Mouse (Mus musculus) heart, embryonic 16.5 days (tissue): ENCODE results near the gene Olfr1378. TPM values are rescaled to one million over a fixed set of nuclear protein-coding genes. Genes with fewer than 3 reads are reported as not detected.

Experiments
- ATAC-seq: fragments of 200-750 bp; cut with Nextera tagmentation; replicated peaks from 2 replicates; pipeline ENCODE4 v1.8.0; 2017; ENCODE audit warnings: moderate number of reproducible peaks; ENCODE audit not compliant: insufficient read depth, low FRiP score; ENCODE audit errors: extremely low read depth
- H3K27ac ChIP-seq: fragments of 300-500 bp; sonication (generic); 2 replicates; pipeline ENCODE4 v1.5.1; 2014; ENCODE audit warnings: mild to moderate bottlenecking, low read length, control low read depth, moderate library complexity
- H3K27me3 ChIP-seq: fragments of 300-500 bp; sonication (generic); 2 replicates; pipeline ENCODE4 v1.6.1; 2014; ENCODE audit warnings: low read length, mixed read lengths; ENCODE audit not compliant: control insufficient read depth, insufficient read depth
- H3K36me3 ChIP-seq: fragments of 300-500 bp; sonication (generic); 2 replicates; pipeline ENCODE4 v1.6.1; 2014; ENCODE audit not compliant: control insufficient read depth, insufficient read depth
- H3K4me1 ChIP-seq: fragments of 300-500 bp; sonication (generic); 2 replicates; pipeline ENCODE4 v1.6.1; 2014; ENCODE audit warnings: low read length, mixed read lengths; ENCODE audit not compliant: control insufficient read depth, insufficient read depth
- H3K4me2 ChIP-seq: fragments of 300-500 bp; sonication (generic); 2 replicates; pipeline ENCODE4 v1.6.1; 2014; ENCODE audit warnings: low read depth, mild to moderate bottlenecking, control low read depth, low read length
- H3K4me3 ChIP-seq: fragments of 300-500 bp; sonication (generic); 2 replicates; pipeline ENCODE4 v1.5.1; 2014; ENCODE audit warnings: mild to moderate bottlenecking, control low read depth, low read length
- H3K9ac ChIP-seq: fragments of 300-500 bp; sonication (generic); 2 replicates; pipeline ENCODE4 v1.6.1; 2014; ENCODE audit warnings: low read length, control low read depth
- H3K9me3 ChIP-seq: fragments of 300-500 bp; sonication (generic); replicated peaks from 2 replicates; pipeline ENCODE4 v1.6.1; 2016; ENCODE audit warnings: low read length; ENCODE audit not compliant: control insufficient read depth
- WGBS: fragments of 180-500 bp; shearing (Covaris S2); extraction: QIAGEN DNeasy Blood & Tissue Kit; methylation state at CpG from one replicate; pipeline ENCODE4 v1.1.7; 2014; 5-methylcytosine and 5-hydroxymethylcytosine counted together
- polyA plus RNA-seq: library from polyadenylated mRNA; unstranded; fragments of >200 nt; fragmentation: Nextera tagmentation; extraction: Ambion mirVana; gene quantifications from 2 replicates; pipeline ENCODE4 v1.2.1, GENCODE M21; 2015

The Olfr1378 gene
- polyA plus RNA-seq, 1 experiment from 2014 or later, result not detected

DNA sequence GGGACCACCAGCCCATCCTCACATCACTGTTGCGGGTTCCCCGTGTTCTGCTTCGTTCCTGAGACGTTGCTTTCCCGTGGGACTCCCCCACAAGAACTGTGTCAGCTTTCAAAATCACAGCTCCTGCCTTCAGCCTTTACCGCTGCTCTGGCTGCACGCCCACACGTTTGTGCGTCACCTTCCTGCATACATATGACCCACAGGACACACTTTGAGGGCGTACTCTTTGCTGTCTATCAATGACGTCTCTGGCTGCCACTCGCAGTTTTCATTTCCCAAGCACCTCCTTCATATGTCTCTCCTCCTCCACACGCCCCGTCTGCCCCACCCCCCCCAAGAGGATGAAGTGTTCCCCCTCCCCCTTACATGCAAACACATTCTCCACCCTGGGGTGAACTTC, 14.0 kb upstream of the Olfr1378 start:
- no peaks in the 10 kb centered on the region for H3K9me3 ChIP-seq
- no peaks in the 10 kb centered on the region; the same call in 1 of the 2 replicates for H3K27me3 ChIP-seq
- H3K9ac ChIP-seq, result no peak overlapping the region
- ATAC-seq, result no peak
- no peak overlapping the region for H3K4me2 ChIP-seq
- WGBS, result 57% methylated on average over 14 of the region's 14 CpGs
- no peaks in the 10 kb centered on the region for H3K36me3 ChIP-seq
- H3K4me3 ChIP-seq, result no peak overlapping the region
- no peaks in the 10 kb centered on the region for H3K4me1 ChIP-seq
- H3K27ac ChIP-seq, result no peak overlapping the region

DNA sequence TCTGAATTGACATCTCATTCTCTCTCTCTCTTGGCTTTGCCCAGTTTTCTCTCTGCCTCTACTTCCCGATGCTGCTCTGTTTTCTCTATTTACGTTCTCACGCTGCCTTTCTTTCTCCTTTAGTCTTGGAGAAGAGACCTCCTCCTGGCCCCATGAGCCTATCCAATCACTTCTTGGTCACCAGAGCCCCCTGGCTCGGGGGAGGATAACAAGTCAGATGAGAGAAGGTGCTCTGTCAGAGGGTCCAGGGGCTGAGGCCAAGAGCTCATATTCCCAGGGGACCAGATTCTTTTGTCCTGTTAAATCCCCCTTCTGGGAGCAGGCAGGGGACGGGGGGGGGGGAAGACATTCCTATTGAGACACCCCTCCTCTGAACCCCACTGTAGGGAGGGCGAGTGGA, 12.7 kb upstream of the Olfr1378 start, which contains the start of gene Prop1:
TSS of gene Prop1 (minus strand) at position 101 of the 400 bp plus-strand sequence.
- Histone ChIP-seq H3K27me3 (peaks cover 5% of the 10 kb centered on the region; the same call in 1 of the 2 replicates), H3K4me1 (no peaks in the 10 kb centered on the region), H3K9ac (no peak within 1 kb of the TSS), H3K36me3 (no peaks in the 10 kb centered on the region), H3K4me2 (no peak within 1 kb of the TSS), H3K9me3 (no peaks in the 10 kb centered on the region), H3K4me3 (no peak within 1 kb of the TSS), H3K27ac (no peak within 1 kb of the TSS)
- ATAC-seq, result no peak
- 64% methylated on average over 6 of the region's 6 CpGs for WGBS

DNA sequence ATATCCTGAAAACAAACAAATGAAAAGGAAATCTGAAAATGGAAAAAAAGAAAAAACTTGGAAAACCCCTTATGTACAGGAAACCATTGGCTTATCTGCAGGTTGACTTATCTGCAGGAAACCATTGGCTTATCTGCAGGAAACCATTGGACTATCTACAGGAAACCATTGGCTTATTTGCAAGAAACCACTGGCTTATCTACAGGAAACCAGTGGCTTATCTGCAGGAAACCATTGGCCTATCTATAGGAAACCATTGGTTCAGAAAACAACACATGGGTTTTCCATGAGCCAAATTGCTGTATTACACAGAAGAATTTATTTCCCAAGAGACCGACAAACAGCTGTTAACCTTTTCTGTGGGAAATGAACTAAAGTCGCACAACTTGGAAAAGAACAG, 1.4 kb upstream of the Olfr1378 start:
- Histone ChIP-seq H3K27me3 (no peaks in the 10 kb centered on the region; the same call in 1 of the 2 replicates), H3K4me2 (no peak overlapping the region), H3K4me3 (no peak overlapping the region), H3K27ac (no peak overlapping the region), H3K9me3 (no peaks in the 10 kb centered on the region), H3K9ac (no peak overlapping the region), H3K4me1 (no peaks in the 10 kb centered on the region), H3K36me3 (no peaks in the 10 kb centered on the region)
- WGBS, result 59% methylated on average over 2 of the region's 2 CpGs
- ATAC-seq, result no peak

DNA sequence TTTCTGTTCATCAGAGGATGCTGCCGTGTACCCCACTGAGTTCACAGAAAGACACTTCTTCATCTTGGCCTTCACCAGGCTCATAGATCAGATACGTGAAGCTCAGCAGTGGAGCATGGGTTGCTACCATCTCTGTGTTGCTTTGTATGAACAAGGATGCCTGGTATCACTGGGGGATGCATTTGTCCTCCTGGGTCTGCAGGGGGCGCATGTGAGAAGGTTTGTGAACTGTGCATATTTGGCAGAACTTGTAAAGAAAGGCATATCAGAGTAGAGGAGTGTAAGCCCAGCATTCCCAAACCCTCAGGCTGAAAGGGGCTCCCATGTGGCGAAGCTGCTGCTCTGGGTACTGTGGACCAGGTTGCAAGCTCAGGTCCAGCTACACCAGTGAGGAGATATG, 10.9 kb downstream of the Olfr1378 start:
- H3K4me2 ChIP-seq, result no peak overlapping the region
- H3K9ac ChIP-seq, result no peak overlapping the region
- H3K4me3 ChIP-seq, result no peak overlapping the region
- H3K27me3 ChIP-seq, result peaks cover 6% of the 10 kb centered on the region
- WGBS, result 63% methylated on average over 4 of the region's 4 CpGs
- H3K9me3 ChIP-seq, result no peaks in the 10 kb centered on the region
- H3K36me3 ChIP-seq, result no peaks in the 10 kb centered on the region
- H3K4me1 ChIP-seq, result no peaks in the 10 kb centered on the region
- ATAC-seq, result no peak
- H3K27ac ChIP-seq, result no peak overlapping the region

DNA sequence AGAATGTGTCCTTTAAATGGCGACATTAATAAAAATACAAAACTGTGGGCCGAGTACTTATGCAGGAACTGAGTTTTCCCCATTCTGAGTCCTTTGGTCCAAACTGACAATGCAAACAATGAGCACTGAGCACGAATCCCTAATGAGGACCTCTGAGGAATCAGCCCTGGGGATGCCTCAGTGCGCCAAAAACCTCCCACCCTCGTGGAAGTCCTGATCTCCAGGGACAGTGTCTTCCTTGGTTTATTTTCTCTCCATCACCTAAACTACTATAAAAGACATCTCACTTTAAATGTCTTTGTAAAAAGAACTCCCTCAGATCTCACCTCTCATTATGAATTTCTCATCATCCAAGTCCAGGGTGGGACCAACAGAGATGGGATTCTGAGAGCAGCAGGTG, 15.3 kb downstream of the Olfr1378 start, which contains the start of gene Olfr1377:
TSS of gene Olfr1377 (plus strand) at position 301 of the 400 bp plus-strand sequence.
- WGBS, result 64% methylated on average over 5 of the region's 5 CpGs
- Histone ChIP-seq H3K27me3 (peaks cover 21% of the 10 kb centered on the region), H3K4me2 (no peak within 1 kb of the TSS), H3K9me3 (no peaks in the 10 kb centered on the region), H3K9ac (no peak within 1 kb of the TSS), H3K4me3 (no peak within 1 kb of the TSS), H3K36me3 (no peaks in the 10 kb centered on the region), H3K27ac (no peak within 1 kb of the TSS), H3K4me1 (no peaks in the 10 kb centered on the region)
- no peak for ATAC-seq

DNA sequence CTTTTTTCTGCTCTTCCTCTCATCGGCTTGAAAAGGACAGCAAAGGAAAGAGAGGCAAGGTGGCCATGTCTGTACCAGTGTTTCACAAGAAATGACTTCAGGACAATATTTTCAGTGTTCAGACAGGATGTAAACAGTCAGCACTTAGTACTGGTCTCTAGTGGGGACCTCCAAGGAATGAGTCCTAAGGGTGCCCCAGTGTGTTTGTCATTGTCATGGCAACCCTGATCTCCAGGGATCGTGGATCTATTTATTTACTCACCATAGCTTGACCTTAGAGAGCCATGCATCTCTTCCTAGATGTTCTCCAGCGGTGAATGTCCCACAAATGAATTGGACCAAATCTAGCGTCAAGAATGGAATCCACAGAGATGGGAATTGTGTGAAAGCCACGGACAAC, 37.0 kb downstream of the Olfr1378 start, which contains the start of gene Olfr51:
TSS of gene Olfr51 (plus strand) at position 301 of the 400 bp plus-strand sequence.
- H3K9me3 ChIP-seq, result no peaks in the 10 kb centered on the region
- no peak within 1 kb of the TSS for H3K9ac ChIP-seq
- 73% methylated on average over 5 of the region's 5 CpGs for WGBS
- ATAC-seq, result no peak
- H3K27me3 ChIP-seq, result no peaks in the 10 kb centered on the region
- H3K36me3 ChIP-seq, result no peaks in the 10 kb centered on the region
- H3K4me3 ChIP-seq, result no peak within 1 kb of the TSS
- no peaks in the 10 kb centered on the region for H3K4me1 ChIP-seq
- no peak within 1 kb of the TSS for H3K4me2 ChIP-seq
- no peak within 1 kb of the TSS for H3K27ac ChIP-seq

DNA sequence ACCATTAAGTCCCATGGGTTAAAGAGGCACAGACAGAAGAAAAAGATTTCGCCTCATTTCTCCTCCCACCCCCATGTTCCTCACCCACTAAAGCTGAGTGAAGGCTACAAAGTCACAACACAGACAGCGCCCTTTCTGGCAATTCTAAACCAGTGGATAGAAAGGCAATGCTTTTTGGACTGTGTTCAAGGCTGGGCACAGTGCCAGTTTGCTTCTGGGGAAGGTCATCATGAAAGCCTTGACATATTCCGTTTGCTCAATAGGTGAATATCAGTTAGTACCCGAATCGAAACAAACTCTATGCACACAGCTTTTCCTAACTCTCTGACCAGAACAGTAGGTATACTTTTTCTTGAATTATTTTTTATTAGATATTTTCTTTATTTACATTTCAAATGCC, 45.5 kb downstream of the Olfr1378 start:
- no peaks in the 10 kb centered on the region for H3K36me3 ChIP-seq
- H3K4me1 ChIP-seq, result no peaks in the 10 kb centered on the region
- no peak for ATAC-seq
- WGBS, result 28% methylated on average over 5 of the region's 5 CpGs
- no peaks in the 10 kb centered on the region for H3K27me3 ChIP-seq
- no peak overlapping the region for H3K4me2 ChIP-seq
- H3K9me3 ChIP-seq, result no peaks in the 10 kb centered on the region
- no peak overlapping the region for H3K4me3 ChIP-seq
- no peak overlapping the region for H3K9ac ChIP-seq
- no peak overlapping the region for H3K27ac ChIP-seq

DNA sequence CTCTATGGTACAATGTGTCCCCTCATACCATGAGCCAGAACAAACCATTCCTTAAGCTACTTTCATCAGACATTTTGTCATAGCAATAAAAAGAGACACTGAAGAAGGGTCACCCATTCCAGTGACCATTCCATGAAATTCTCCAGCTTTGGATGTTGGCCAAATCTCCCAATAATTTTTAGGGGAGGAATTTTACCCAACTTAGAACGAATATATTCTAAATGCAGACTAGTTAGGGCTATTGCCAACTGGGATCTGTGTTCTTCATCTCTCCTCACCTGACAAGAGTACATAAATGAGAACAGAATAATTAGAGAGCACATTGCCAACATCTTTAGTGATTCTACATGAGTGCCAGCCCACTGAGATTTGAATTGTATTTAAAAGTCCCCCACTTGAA, 47.6 kb downstream of the Olfr1378 start, which contains the start of gene Olfr54:
TSS of gene Olfr54 (plus strand) at position 301 of the 400 bp plus-strand sequence.
- Histone ChIP-seq H3K4me2 (no peak within 1 kb of the TSS), H3K27ac (no peak within 1 kb of the TSS), H3K27me3 (no peaks in the 10 kb centered on the region), H3K36me3 (no peaks in the 10 kb centered on the region), H3K9ac (no peak within 1 kb of the TSS), H3K4me1 (no peaks in the 10 kb centered on the region), H3K4me3 (no peak within 1 kb of the TSS), H3K9me3 (no peaks in the 10 kb centered on the region)
- 53% methylated on average over 1 of the region's 1 CpGs for WGBS
- ATAC-seq, result no peak

DNA sequence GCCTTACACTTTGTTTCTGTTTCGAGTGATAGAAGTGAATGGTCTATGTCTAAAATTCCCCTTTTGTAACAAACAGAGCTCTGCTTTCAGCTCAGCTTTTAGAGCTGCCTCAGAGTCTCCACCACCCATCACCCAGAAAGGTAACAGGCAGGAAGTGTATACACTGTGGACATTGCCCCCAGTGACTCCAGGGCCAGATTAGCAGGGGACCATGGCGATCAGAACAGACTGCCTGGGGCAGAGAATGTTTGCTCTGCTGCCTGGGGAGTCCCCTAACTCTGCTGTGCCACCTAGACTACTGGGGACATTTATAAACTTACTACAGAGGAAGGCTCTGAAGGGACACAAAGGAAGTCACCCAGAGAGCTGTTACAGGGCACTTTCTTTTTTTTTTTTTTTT, 50.0 kb downstream of the Olfr1378 start:
- Histone ChIP-seq H3K27ac (no peak overlapping the region), H3K4me2 (no peak overlapping the region), H3K9ac (no peak overlapping the region), H3K4me1 (no peaks in the 10 kb centered on the region), H3K27me3 (no peaks in the 10 kb centered on the region), H3K9me3 (no peaks in the 10 kb centered on the region), H3K4me3 (no peak overlapping the region), H3K36me3 (no peaks in the 10 kb centered on the region)
- 51% methylated on average over 2 of the region's 2 CpGs for WGBS
- no peak for ATAC-seq
